Mouse (Mus musculus): ENCODE results near the gene Pigm. TPM values are rescaled to one million over a fixed set of nuclear protein-coding genes. Genes with fewer than 3 reads are reported as not detected.

The Pigm gene
- total RNA-seq, 2 experiments from 2014 or later, result 5.2 to 5.3 TPM

DNA sequence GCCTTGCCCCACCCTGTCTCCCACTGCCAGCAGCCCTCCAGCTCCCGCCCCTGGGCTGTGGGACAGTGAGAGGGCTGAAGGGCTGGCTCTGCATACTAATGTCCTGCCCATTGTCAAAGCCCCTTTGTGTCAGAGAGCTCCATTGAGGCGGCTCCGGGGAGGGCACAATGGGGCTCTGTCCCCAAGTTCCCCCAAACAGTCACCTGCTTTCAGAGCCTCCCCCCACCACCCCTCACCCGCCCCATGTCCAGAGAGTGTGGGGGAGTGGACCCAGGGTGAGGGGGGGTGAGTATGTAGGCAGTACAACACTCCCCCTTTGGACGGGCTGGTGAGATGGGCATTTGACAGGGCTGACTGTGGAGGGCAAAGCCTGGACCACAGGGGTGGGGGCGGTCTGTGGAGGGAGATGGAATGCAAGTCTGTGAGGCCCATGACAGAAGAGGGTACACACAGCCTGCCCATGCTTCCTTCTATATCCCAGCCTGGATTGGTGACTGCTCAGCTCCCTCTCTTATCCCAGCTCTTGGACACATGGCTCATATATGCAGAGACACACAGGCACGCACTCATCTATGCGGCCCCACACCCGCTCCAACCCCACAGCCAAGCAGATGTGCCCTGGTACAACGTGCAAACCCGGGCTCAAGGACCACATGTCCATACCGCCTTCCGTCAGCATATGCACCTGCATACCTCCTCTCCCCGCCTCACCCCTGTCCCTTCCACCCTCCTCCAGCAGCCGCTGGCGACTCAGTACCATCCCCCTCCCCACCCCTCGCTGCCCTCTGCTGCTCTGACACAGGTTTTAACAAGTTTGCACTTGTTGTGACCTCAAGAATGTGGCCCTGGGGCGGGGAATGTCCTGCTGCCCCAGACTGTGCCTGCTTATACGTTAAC is 26.2 kb upstream of the Pigm start:
- ATAC-seq (replicated peaks; ENCODE audit: low FRiP score, poor library complexity, severe bottlenecking), result no peak

DNA sequence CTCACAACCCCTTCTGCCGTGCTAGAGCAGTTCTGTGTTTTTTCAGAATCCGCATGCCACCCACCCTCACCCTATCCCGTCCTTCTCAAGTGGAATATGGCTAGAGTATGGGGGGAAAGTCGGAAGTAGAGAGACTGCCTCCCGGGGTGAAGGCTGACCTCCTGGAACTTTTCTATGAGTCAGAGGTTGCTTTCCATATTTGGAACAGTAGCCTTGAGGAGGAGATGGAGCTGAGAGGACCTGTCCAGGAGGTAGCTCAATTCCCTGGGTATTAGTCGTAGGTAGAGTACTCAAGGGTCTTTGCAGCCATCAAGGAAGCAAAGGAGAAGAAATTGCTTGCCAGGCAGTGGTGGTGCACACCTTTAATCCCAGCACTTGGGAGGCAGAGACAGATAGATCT is 24.3 kb upstream of the Pigm start:
- ATAC-seq (replicated peaks; ENCODE audit: low FRiP score, poor library complexity, severe bottlenecking), result no peak

DNA sequence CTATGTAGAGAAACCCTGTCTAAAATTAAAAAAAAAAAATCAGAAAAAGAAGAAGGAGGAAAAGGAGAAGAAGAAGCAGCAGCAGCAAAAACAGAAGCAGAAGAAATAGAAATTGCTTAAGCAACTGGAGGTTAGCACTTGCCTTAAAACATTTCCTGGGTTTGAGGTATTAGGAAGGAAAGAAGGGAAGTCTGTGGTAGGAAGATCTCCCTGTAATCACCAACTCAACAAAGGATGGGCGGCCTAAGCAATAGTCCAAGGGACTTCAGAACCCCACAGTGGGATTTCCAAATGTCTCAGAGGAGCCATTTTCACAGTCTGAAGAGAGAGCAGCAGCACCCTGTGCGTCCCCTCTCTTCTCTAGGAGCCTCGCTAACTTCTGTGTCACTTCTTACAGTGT is 23.9 kb upstream of the Pigm start:
- ATAC-seq (replicated peaks; ENCODE audit: low FRiP score, poor library complexity, severe bottlenecking), result no peak

DNA sequence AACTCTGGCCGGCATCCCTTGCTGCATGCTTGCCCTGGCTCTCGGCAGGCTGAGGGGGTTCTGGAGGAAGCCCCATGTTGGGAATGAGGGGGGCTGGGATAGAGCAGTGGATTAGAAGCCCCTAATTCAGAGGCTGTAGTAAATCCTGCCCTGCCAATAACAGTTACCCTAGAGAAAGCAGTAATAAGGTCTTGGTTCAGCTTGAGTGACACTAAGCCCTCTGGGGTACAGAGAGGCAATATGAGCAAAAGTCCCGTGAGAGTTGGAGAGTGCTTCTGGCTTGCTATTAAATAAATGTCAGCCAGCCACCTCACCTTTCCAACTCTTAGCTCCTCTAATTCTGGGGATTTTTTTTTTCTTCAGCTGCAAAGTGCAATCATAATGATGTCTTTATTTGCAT is 21.0 kb upstream of the Pigm start:
- ATAC-seq (replicated peaks; ENCODE audit: low FRiP score, poor library complexity, severe bottlenecking), result no peak

DNA sequence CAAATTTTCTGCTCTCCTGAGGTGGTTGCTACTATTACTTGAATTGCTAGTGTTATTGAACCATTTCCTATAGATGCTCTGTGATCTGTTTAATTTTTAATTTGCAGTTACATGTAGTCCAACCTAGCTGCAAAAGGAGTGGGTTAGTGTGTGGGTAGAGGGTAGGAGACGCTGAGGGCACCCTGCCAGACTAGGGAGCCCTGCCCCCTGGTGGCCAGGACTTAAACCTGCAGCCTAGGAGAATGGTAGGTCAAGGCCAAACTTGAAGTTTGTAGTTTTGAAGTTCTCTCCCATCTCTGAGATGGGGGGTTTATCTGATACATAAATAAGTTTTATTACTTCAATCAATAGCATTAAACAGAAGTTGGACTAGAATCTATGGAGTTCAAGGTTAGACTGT is 18.8 kb upstream of the Pigm start:
- peak; percentile 80 for ATAC-seq (replicated peaks; ENCODE audit: low FRiP score, poor library complexity, severe bottlenecking)

DNA sequence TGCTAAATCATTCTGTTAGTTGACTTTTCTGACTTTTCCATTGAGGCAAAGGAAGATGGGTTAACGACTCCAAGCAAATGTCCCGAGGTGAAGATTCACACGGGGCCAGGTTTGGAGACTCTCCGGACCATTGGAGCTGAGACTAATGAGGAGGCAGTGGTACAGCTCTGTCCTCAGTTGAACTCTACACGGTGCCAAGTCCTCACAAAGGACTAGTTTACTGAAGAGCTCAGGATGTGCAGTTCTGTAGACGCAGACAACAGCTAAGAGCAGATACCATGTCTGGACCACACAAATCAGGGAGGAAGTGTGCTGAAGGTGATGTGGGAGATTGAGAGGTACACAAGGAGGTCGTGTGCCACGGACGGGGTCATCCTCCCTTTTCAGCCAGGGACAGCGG is 18.0 kb upstream of the Pigm start:
- ATAC-seq (replicated peaks; ENCODE audit: low FRiP score, poor library complexity, severe bottlenecking), result no peak

DNA sequence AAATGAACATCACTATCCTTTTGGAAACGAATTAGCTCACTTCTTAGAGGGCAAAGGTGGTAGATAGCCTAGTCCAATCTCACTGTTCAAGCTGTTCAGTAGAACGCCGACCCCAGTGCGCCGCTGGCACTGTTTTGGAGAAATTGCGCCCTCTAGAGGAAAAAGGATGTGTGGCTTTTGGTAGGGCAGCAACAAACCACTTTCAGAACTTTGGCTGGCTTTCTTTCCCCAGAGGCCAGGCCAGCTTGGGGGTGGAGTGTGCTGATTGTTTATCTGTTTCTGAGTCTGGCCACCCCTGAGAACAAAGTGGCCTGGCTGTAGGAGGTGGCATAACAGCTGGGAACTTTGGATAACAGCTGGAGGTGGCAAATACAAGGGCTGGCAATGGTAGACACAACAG is 11.7 kb upstream of the Pigm start:
- peak; percentile 77 for ATAC-seq (replicated peaks; ENCODE audit: low FRiP score, poor library complexity, severe bottlenecking)

DNA sequence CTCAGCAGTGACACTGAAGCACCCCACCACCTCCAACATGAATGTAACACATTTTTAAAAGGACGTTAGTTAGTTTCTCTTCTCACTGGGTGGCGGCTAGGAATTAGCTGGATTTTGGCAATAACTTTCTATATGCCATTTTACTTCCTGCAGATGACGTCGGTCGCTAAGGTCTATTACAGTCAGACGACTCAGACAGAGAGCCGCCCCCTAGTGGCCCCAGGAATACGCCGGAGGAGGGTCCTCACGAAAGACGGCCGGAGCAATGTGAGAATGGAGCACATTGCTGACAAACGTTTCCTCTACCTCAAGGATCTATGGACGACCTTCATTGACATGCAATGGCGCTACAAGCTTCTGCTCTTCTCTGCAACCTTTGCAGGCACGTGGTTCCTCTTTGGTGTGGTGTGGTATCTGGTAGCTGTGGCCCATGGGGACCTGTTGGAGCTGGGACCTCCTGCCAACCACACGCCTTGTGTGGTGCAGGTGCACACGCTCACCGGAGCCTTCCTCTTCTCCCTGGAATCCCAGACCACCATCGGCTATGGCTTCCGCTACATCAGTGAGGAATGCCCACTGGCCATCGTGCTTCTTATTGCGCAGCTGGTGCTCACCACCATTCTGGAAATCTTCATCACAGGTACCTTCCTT is 7.5 kb upstream of the Pigm start:
- ATAC-seq (replicated peaks; ENCODE audit: low FRiP score, poor library complexity, severe bottlenecking), result no peak

DNA sequence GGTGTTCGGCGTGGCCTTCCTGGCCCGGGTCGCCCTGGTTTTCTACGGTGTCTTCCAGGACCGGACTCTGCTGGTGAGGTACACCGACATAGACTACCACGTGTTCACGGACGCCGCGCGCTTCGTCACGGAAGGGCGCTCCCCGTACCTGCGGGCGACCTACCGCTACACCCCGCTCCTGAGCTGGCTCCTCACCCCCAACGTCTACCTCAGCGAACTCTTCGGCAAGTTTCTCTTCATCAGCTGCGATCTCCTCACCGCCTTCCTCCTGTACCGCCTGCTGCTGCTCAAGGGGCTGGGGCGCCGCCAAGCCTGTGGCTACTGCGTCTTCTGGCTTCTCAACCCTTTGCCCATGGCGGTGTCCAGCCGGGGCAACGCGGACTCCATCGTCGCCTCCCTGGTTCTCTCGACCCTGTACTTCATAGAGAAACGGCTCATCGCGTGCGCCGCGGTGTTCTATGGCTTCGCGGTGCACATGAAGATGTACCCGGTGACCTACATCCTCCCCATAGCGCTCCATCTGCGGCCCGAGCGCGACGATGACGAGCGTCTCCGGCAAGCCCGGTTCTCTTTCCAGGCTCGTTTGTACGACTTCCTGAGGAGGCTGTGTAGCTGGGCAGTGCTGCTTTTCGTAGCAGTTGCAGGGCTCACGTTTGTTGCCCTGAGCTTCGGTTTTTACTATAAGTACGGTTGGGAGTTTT is 562 bp downstream of the Pigm start:
- ATAC-seq (replicated peaks; ENCODE audit: low FRiP score, poor library complexity, severe bottlenecking), result peak; percentile 47

DNA sequence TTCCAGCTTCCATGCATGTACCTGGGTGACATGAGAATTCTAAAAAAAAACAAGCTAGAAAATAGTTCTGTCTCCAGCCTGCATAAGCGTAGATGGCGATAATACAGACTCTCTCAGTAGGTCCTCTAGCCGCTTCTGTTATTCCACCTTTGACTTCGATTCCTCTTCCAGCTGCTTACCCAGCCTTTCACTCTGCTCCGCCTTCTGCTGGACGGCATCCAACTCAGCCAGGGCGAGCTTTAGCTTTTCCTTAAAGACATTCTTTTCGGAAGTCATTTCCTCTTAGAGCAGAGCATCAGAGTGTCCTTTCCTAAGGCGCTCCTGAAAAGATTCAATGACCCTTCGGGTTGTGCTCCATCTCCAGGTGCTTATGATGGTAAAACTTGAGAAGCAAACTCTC is 3.7 kb downstream of the Pigm start:
- no peak for ATAC-seq (replicated peaks; ENCODE audit: low FRiP score, poor library complexity, severe bottlenecking)

DNA sequence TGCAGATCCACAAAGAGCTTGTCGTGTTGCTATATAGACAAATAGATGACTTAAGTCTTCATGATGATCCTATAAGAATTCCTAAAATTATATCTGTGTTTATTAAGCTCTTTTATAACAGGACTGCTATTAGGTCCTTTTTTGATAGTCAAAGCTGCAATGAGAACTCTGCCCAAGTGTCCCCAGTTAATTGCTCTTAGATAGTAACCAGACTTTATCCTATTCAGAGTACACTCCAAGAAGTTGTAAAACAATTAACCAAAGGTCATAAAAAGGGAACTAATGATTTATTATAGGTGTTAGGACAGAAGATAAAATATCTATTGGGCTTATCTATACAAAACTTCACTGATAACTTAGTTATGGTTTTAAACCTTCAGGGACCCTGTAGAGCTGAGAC is 5.7 kb downstream of the Pigm start:
- no peak for ATAC-seq (replicated peaks; ENCODE audit: low FRiP score, poor library complexity, severe bottlenecking)

DNA sequence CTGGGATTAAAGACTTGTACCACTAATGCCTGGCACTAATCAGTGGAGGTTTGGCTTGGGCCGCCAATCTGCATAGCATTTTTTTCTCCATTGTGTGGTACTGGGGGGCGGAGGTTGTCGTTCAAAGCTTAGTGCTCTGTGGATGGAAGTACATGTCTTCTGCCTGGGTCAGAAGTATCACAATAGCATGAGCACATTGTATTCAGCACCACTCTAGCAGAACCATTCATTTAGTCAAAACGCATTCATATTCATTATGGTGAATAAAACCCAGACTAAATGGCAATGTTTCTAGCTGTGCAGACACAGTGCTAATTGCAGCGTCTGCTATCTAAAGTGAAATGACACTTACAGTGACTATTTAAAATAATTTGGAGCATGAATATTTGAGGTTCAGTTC is 10.9 kb downstream of the Pigm start:
- ATAC-seq (replicated peaks; ENCODE audit: low FRiP score, poor library complexity, severe bottlenecking), result no peak

DNA sequence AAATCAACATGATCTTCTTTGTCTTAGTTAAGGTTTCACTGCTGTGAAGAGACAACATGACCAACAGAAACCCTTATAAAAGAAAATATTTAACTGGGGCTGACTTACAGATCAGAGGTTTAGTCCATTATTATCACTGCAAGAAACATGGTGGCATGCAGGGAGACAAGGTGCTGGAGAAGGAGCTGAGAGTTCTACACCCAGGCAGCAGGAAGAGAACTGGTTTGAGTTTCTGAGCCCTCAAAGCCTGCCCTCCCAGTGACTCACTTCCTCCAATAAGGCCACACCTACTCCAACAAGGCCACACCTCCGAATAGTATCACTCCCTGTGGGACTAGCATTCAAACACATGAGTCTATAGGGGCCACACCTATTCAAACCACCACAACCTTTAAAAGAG is 14.4 kb downstream of the Pigm start:
- no peak for ATAC-seq (replicated peaks; ENCODE audit: low FRiP score, poor library complexity, severe bottlenecking)

DNA sequence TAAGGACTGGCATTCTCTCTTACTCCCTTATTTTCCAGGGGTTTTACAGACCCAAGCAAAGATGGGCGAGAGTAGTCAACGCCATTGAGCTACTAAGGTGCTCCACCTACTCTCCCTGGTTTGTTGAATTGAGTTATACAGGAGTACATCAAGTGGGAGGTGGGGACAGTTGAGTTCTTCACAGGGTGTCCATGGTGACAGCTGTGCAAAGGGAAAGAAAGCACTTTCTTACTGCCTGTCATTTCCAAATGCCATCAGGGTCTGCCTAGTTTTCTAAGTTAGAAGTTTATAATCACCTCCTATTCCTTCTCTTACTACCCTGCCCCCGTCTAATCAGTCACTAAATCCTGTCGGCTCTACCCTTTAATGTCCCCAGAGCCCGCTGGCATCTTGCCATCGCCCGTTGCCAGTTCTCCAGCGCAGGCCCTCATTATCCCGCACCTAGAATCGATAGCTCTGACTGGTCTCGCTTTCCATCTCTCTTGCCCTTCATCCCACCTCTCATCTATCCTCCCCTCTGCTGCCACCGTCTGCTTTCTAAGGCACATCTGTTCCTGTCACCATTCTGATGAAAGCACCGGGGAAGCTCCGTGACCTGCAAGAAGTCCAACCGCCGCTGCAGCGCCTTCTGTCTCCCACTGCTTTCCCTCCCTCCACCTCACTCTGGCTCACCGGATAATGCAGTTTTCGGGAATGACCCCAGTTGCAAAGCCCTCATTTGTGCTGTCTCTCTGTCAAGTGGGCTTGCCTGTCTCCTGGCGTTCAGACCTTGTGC is 15.6 kb downstream of the Pigm start:
- no peak for ATAC-seq (replicated peaks; ENCODE audit: low FRiP score, poor library complexity, severe bottlenecking)

DNA sequence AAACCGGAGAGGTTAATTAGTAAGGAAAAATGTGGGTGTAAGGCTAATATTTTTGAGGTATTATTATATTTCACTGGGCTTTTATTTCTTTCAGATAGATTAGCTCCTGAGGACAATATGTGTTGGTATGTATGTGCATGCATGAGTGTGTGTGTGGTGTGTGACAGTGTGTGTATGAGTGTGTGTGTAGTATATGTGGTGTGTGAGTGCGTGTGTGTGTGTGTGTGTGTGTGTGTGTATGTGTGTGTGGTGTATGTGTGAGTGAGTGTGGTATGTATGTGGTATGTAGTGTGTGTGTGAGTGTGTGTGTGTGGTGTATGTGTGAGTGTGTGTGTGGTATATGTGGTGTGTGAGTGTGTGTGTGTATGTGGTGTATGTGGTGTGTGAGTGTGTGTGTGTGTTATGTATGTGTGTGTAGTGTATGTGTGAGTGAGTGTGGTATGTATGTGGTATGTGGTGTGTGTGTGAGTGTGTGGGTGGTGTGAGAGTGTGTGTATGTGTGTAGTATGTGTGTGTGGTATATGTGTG is 16.4 kb downstream of the Pigm start:
- ATAC-seq (replicated peaks; ENCODE audit: low FRiP score, poor library complexity, severe bottlenecking), result no peak

DNA sequence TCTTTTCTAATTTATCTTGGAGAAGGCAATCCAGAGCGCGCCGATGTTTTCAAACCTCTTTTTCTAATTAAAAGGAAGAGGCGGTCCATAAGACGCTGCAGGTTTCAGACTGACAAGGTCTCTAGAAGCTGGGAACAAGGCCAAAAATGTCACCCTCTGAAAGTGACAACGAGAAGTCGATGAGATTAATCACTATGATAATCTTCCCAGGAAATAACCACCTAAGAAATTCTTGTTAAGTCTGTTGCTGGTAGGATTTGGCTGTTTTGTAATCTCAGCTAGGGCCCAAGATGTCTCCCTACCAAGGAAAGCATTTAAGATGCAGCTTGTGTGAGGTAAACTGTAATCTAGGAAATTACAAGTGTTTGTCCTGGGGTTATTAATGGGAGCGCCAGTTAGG is 17.4 kb downstream of the Pigm start:
- ATAC-seq (replicated peaks; ENCODE audit: low FRiP score, poor library complexity, severe bottlenecking), result no peak

DNA sequence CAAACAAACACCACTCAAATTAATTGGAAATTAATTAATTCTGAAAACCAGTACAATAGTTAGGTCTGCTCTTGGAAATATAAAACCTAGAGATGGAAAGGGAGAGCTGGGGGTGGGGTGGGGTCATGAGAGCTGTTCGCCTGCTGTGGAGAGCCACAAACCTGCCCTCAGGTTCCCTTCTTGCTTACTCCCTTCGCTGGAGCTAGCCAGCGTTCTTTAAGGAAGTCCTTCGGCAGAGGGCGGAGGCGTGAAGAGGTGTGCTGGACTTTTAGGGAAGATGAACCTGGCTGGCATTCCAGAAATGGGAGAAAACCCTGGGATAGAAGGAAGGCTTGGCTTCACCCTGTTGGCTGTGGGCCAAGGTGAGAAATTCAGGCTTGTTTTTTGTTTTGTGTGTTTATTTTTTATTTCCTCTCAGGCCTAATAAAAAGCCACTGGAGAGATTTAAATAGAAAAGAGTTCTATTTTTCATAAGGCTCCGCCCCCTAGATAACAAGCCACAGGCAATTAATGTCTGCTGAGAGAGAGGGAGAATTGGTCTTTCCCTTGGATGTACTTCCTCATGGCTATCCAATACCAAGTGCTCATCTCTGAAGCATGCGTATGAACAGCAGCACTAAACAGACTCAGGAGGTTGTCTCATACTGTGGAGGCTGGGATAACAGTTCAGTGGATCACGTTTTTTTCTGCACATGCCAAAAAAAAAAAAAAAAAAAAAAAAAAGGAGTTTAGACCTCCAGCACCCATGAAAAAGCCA is 20.8 kb downstream of the Pigm start:
- ATAC-seq (replicated peaks; ENCODE audit: low FRiP score, poor library complexity, severe bottlenecking), result no peak

DNA sequence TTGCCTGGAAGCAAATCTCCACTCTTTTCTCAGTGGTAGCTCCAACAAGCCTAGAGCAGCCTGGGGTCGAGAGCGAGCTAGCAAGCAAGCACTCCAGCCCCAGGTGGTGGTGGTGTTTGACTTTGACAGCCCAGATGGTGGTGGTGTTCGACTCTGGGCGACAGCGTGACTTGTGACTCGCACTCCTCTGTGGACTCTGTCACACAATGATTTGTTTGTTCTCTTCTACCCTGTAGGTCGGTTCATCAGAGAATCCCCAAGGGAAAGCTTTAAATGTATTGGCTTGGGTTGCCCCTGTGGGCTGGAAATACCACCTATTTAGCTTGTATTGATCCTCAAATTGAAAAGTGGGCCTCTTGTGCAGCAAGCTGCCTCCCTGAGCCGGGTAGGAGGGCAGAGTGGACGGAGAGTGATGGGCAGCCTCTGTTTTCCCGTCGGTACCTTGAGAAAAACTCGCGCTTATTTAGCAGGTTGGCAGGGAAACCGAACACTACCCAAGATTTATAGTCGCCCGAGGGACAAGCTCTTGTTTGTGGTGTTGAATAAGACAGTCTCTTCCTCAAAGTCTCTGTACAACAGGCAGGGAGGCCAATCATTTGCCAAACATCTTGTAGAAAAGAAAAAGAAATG is 29.8 kb downstream of the Pigm start:
- ATAC-seq (replicated peaks; ENCODE audit: low FRiP score, poor library complexity, severe bottlenecking), result no peak

DNA sequence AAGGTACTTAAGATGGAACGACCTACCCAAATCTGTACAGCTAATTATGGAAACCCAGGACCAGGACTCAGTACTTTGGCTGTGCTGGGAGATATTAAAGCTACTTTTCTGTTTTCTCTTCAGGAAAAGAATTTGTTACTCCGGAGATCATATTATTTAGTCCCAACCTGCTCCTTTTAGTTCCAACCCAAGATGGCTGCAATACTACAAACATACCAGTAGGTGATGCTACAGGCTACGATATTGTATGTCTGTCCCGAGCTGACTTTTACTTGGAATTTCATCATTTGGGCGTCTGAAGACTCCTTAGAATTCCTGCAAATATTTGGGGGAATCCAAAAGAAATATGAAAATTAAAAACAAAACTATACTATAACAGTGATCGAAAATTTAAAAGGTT is 32.6 kb downstream of the Pigm start:
- 0 out of 2 replicates have a peak, but pooled peaks have one; percentile 58 for ATAC-seq (replicated peaks; ENCODE audit: low FRiP score, poor library complexity, severe bottlenecking)
